Mouse (Mus musculus) cortical plate, adult 2 months (tissue): ENCODE measurements at regions not wholly inside any gene's neighbourhood (a gene's known extent, or its start where the extent isn't known, plus 50 kb on each side); places are given as distances from the start of the nearest gene placed in this dataset.

Source experiments
- CTCF ChIP-seq: fragments of 200-500 bp; IDR thresholded peaks from 2 replicates; pipeline ENCODE4 v1.5.1; 2011; ENCODE audit warnings: mild to moderate bottlenecking, control low read depth, low read length; ENCODE audit not compliant: insufficient read depth; ENCODE audit errors: extremely low read depth
- POLR2A ChIP-seq: fragments of 200-500 bp; IDR thresholded peaks from 2 replicates; pipeline ENCODE4 v1.6.1; 2011; ENCODE audit warnings: mild to moderate bottlenecking, low read length, control low read depth; ENCODE audit not compliant: insufficient read depth; ENCODE audit errors: extremely low read depth

DNA sequence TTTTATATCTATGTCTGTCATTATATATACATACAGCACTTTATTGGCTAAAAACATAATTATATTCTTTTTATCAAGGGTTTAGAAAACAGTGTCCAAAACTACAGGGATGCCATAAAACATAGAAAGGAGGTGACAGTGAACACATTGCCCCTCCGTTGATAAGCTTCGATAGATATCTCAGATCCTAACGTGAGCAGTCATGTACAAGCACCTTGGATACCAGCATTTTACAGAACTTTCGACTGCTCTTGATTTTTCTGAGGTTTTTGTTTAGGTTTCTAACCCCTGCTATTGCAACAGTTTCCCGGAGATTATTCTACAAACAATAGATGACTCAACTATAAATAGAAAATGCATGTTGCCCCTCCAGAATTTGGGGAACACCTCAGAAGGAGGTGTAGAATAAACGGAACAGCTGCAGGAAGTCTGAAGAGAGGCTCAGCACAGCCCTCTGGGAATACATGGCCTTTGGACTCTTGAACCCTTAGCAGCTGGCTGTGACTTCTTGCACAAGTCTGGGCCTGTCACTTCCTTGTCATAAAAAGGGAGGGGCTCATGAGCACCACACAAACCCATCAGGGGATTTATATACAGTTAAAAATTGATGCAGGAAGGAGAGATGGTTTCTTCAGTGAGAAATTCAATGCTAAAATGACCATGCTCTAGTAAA is 87.1 kb upstream of the Gpc5 start:
- no peak for TF ChIP-seq POLR2A
- TF ChIP-seq CTCF, result no peak
